Mouse (Mus musculus) macrophage (primary cell): ENCODE data around the gene Relb. TPM values are rescaled to one million over a fixed set of nuclear protein-coding genes. Genes with fewer than 3 reads are reported as not detected.

Experiments used
- H3K27ac ChIP-seq: fragments of 350-480 bp; formaldehyde crosslinking; 2 replicates; pipeline ENCODE4 v1.9.0; 2021
- H3K36me3 ChIP-seq: fragments of 350-480 bp; formaldehyde crosslinking; 2 replicates; pipeline ENCODE4 v1.9.0; 2021; ENCODE audit errors: inconsistent target
- H3K4me3 ChIP-seq: fragments of 350-480 bp; formaldehyde crosslinking; 2 replicates; pipeline ENCODE4 v1.9.0; 2021; ENCODE audit errors: inconsistent target
- H3K79me2 ChIP-seq: fragments of 350-480 bp; formaldehyde crosslinking; 2 replicates; pipeline ENCODE4 v1.9.0; 2021; ENCODE audit errors: inconsistent target
- WGBS: methylation state at CpG from one replicate; pipeline ENCODE4 v1.1.7; 2026; ENCODE audit warnings: inconsistent platforms; ENCODE audit not compliant: missing documents; 5-methylcytosine and 5-hydroxymethylcytosine counted together
- polyA plus RNA-seq: library from polyadenylated mRNA; stranded (reverse); fragments of 250-400 nt; gene quantifications from 3 replicates; pipeline ENCODE4 v1.2.4, GENCODE M21; 2018; ENCODE audit warnings: inconsistent platforms

Gene Relb
- polyA plus RNA-seq, 1 experiment from 2014 or later = 11.3 TPM

DNA sequence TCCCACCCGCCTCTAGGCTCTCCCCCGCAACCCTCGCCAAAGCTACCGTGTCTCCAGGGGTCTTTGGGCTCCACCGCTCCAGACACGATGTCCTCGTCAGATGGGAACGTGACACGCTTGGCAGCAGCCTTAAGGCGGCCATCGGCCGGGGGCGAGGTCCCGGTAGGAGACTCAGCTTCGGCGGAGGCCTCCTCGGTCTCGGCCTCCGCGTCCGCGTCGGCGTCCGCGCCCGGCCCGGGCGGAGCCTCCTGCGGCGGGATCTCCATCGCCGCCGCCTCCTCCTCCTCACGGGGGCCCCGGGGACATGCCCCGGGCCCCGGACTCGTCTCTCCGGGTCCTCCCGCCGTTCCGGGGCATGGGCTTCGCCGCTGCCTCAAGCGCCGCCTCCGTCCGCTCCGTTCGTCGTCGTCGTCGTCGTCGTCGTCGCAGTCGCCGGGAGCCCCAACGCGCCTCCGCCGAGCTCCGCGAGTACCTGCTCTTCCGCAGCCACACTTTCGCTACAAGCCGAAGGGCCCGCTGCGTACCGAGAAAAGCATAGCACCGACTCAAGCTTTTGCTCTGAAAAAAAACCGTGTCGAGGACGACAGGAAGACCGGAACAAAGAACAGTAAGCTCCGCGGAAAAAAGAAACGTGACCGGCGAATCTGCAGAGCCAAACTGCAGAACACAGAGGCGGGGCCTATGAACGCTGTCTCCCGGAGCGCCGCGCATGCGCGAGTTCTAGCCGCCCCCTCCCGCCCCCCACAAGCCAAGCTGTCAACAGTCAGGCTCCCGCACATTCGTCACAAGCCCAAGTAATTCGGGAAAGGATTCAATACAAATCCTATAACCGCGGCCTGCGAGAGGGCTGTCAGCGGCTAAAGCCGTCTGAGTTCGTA, 67.2 kb downstream of the Relb start:
- peaks cover 11% of the 10 kb centered on the region for H3K36me3 ChIP-seq
- 2% methylated on average over 100 of the region's 102 CpGs for WGBS
- peak overlapping the region; percentile 91 for H3K4me3 ChIP-seq

GRCm38 (mm10) chr7:19561431-19561764, 67.8 kb downstream of the Relb start:
- peak overlapping the region; percentile 91 for H3K4me3 ChIP-seq
- H3K36me3 ChIP-seq = peaks cover 11% of the 10 kb centered on the region
- 0% methylated on average over 11 of the region's 11 CpGs for WGBS
- peaks cover 53% of the 10 kb centered on the region for H3K79me2 ChIP-seq
- peak overlapping the region; percentile 50 for H3K27ac ChIP-seq

More for the DNA sequence above, 67.2 kb downstream of the Relb start:
- Histone ChIP-seq H3K27ac (peak overlapping the region; percentile 84), H3K79me2 (peaks cover 51% of the 10 kb centered on the region)

- WGBS = 7% methylated on average over 11 of the region's 11 CpGs
- peak overlapping the region; percentile 50 for H3K27ac ChIP-seq
- peak overlapping the region; percentile 91 for H3K4me3 ChIP-seq
- peaks cover 61% of the 10 kb centered on the region for H3K79me2 ChIP-seq
- H3K36me3 ChIP-seq = peaks cover 11% of the 10 kb centered on the region
Observed at GRCm38 (mm10) chr7:19560491-19561260, 68.6 kb downstream of the Relb start.

- Histone ChIP-seq H3K4me3 (no peak overlapping the region), H3K36me3 (no peaks in the 10 kb centered on the region), H3K27ac (peak overlapping the region; percentile 40), H3K79me2 (peaks cover 78% of the 10 kb centered on the region)
- 70% methylated on average over 2 of the region's 2 CpGs for WGBS
Observed at GRCm38 (mm10) chr7:19558965-19559364, 70.3 kb downstream of the Relb start.

DNA sequence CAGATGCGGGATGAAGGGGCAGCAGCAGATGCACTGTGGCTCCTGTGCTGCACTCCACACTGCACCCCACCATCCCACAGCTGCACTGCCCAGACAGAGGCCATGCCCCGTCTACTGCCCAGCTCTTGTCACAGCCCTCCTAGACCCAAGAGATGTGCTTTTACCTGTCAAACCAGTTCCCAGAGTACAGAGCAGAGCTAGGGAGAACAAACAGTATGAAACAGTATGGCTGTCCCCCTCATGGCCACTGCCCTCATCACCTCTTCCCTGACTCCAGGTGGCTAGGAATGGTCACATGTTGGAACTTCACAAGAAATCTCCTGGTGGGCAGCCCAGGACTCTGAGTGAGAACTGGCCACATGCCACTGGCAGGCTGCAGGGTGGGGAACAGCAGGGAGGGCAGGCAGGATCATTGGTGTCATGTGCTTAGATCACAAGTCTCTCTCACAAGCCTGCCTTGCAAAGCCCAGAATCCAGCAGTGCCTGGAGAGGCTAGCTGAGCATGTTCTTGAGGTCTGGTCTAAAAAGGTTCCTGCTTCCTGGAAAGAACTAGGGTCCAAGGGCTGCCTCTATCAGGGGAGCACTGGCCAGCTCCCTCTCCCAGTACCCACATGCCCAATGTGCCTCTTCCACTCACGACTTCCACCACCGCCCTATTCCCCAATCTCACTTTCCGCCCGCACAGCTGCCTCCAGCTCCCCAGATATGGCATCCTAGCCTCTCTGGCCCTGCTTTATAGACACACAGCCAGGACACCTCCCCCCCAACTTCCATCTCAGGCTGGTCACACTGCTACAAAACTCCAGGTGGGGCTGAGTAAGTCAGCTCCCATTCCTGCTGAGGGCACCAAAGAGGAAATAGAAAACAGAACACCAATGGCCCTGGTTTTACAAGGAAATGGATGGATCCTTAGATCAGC, 71.0 kb downstream of the Relb start:
- Histone ChIP-seq H3K79me2 (peaks cover 85% of the 10 kb centered on the region), H3K27ac (peak overlapping the region; percentile 40), H3K36me3 (0 out of 2 replicates have a peak, but pooled peaks cover 4% of the 10 kb centered on the region), H3K4me3 (no peak overlapping the region)
- 97% methylated on average over 6 of the region's 6 CpGs for WGBS

DNA sequence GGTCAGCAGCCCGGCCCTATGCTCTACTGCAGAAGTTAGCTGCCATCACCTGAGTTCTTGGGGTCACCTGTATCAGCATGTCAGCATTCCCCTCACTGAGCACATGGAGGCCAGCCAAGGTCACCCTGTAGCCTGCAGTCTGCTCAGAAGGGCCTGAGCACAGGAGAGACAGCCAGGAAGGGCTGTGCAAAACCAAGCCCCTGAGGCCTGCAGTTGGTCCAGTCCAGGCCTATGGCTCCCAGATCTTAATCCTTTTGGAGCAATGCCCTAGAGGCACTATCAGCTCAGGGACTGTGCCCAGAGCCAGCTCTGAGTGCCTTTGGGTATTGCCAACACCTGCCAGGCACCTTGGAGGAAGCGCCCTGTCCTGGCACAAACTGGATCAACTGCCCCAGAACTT, 72.2 kb downstream of the Relb start:
- 0 out of 2 replicates have a peak, but pooled peaks cover 6% of the 10 kb centered on the region for H3K36me3 ChIP-seq
- H3K79me2 ChIP-seq = peaks cover 97% of the 10 kb centered on the region
- no peak overlapping the region for H3K27ac ChIP-seq
- H3K4me3 ChIP-seq = no peak overlapping the region
- 93% methylated on average over 2 of the region's 2 CpGs for WGBS

Other genes with a start within 250 kb of the Relb start
- 5.6 to 14.2 TPM (median 13.1 TPM) in 3 replicates for gene Ercc2, start 247.4 kb downstream of the Relb start, polyA plus RNA-seq
- not detected in 3 replicates for gene Klc3, start 225.3 kb downstream of the Relb start, polyA plus RNA-seq
- gene Ckm, start 224.7 kb downstream of the Relb start, polyA plus RNA-seq = not detected in 3 replicates
- 13.7 to 20.2 TPM (median 14.9 TPM) in 3 replicates for gene Mark4, start 170.6 kb downstream of the Relb start, polyA plus RNA-seq
- gene Exoc3l2, start 166.1 kb downstream of the Relb start, polyA plus RNA-seq = 0.07 TPM in 1 of 3 replicates, not detected in the others
- 5.7 to 9.3 TPM (median 6.9 TPM) in 3 replicates for gene Bloc1s3, start 121.1 kb downstream of the Relb start, polyA plus RNA-seq
- 9.4 to 41.1 TPM (median 33.5 TPM) in 3 replicates for gene Trappc6a, start 121.0 kb downstream of the Relb start, polyA plus RNA-seq
- not detected in 3 replicates for gene Nkpd1, start 111.6 kb downstream of the Relb start, polyA plus RNA-seq
- gene Ppp1r37, start 66.4 kb downstream of the Relb start, polyA plus RNA-seq = 21.4 to 34.9 TPM (median 23.9 TPM) in 3 replicates
- gene Zfp296, start 52.2 kb downstream of the Relb start, polyA plus RNA-seq = 0.16 to 0.24 TPM in 2 of 3 replicates, not detected in the other
- gene Gemin7, start 51.8 kb downstream of the Relb start, polyA plus RNA-seq = 16.9 to 46.6 TPM (median 40.7 TPM) in 3 replicates
- 14.0 to 24.9 TPM (median 16.3 TPM) in 3 replicates for gene Clasrp, start 25.0 kb downstream of the Relb start, polyA plus RNA-seq
- 90.5 to 113 TPM (median 108 TPM) in 3 replicates for gene Clptm1, start 35.6 kb upstream of the Relb start, polyA plus RNA-seq
- 31.8 to 82.7 TPM (median 33.3 TPM) in 3 replicates for gene Apoc2, start 48.5 kb upstream of the Relb start, polyA plus RNA-seq
- not detected in 3 replicates for gene Gm44805, start 52.0 kb upstream of the Relb start, polyA plus RNA-seq
- gene Apoc4, start 52.0 kb upstream of the Relb start, polyA plus RNA-seq = 1.1 TPM in 1 of 3 replicates, not detected in the others
- 4.3 to 4.7 TPM (median 4.4 TPM) in 3 replicates for gene Apoc1, start 63.2 kb upstream of the Relb start, polyA plus RNA-seq
- 11,661 to 20,761 TPM (median 14,221 TPM) in 3 replicates for gene Apoe, start 69.8 kb upstream of the Relb start, polyA plus RNA-seq
- 17.8 to 74.1 TPM (median 32.1 TPM) in 3 replicates for gene Tomm40, start 86.0 kb upstream of the Relb start, polyA plus RNA-seq
- 5.2 to 7.5 TPM (median 5.9 TPM) in 3 replicates for gene Nectin2, start 121.0 kb upstream of the Relb start, polyA plus RNA-seq
- 0.12 to 0.15 TPM (median 0.14 TPM) in 3 replicates for gene Bcam, start 141.6 kb upstream of the Relb start, polyA plus RNA-seq
- gene Cblc, start 167.4 kb upstream of the Relb start, polyA plus RNA-seq = not detected in 3 replicates
- 11.2 to 30.9 TPM (median 23.0 TPM) in 3 replicates for gene Bcl3, start 193.3 kb upstream of the Relb start, polyA plus RNA-seq
- gene Gm19345, start 222.6 kb upstream of the Relb start, polyA plus RNA-seq = not detected in 3 replicates
- gene Ceacam16, start 231.9 kb upstream of the Relb start, polyA plus RNA-seq = 0.18 to 0.82 TPM (median 0.22 TPM) in 3 replicates